Mouse (Mus musculus) cerebellum, adult 2 months (tissue): Measurements from ENCODE around the gene Slc38a9.

Experiments
- CTCF ChIP-seq: fragments of 200-500 bp; IDR thresholded peaks from 2 replicates; pipeline ENCODE4 v1.5.1; 2011; ENCODE audit warnings: low read depth, mild to moderate bottlenecking, control low read depth, low read length, moderate library complexity, borderline replicate concordance; ENCODE audit not compliant: insufficient read depth
- POLR2A ChIP-seq: fragments of 200-500 bp; IDR thresholded peaks from 2 replicates; pipeline ENCODE4 v1.6.1; 2011; ENCODE audit warnings: low read length, control low read depth, borderline replicate concordance; ENCODE audit not compliant: insufficient read depth

GRCm38 (mm10) chr13:112636498-112636897 is 24.1 kb upstream of the Slc38a9 start:
- TF ChIP-seq CTCF = no peak
- TF ChIP-seq POLR2A = no peak
